Mouse (Mus musculus) heart, embryonic 16.5 days (tissue): ENCODE data around the gene Xiap. TPM values are rescaled to one million over a fixed set of nuclear protein-coding genes. Genes with fewer than 3 reads are reported as not detected.
A peak's percentile ranks its signal among the peaks of the same experiment; 100 is the strongest.
"Not testable (repeated sequence)": the region's sequence is repeated elsewhere in the genome, so short reads cannot be mapped to it uniquely, and the experiment has no call there.

Experiments used
- ATAC-seq: fragments of 200-750 bp; cut with Nextera tagmentation; replicated peaks from 2 replicates; pipeline ENCODE4 v1.8.0; 2017; ENCODE audit warnings: moderate number of reproducible peaks; ENCODE audit not compliant: insufficient read depth, low FRiP score; ENCODE audit errors: extremely low read depth
- H3K27ac ChIP-seq: fragments of 300-500 bp; sonication (generic); 2 replicates; pipeline ENCODE4 v1.5.1; 2014; ENCODE audit warnings: mild to moderate bottlenecking, low read length, control low read depth, moderate library complexity
- H3K27me3 ChIP-seq: fragments of 300-500 bp; sonication (generic); 2 replicates; pipeline ENCODE4 v1.6.1; 2014; ENCODE audit warnings: low read length, mixed read lengths; ENCODE audit not compliant: control insufficient read depth, insufficient read depth
- H3K36me3 ChIP-seq: fragments of 300-500 bp; sonication (generic); 2 replicates; pipeline ENCODE4 v1.6.1; 2014; ENCODE audit not compliant: control insufficient read depth, insufficient read depth
- H3K4me1 ChIP-seq: fragments of 300-500 bp; sonication (generic); 2 replicates; pipeline ENCODE4 v1.6.1; 2014; ENCODE audit warnings: low read length, mixed read lengths; ENCODE audit not compliant: control insufficient read depth, insufficient read depth
- H3K4me2 ChIP-seq: fragments of 300-500 bp; sonication (generic); 2 replicates; pipeline ENCODE4 v1.6.1; 2014; ENCODE audit warnings: low read depth, mild to moderate bottlenecking, control low read depth, low read length
- H3K4me3 ChIP-seq: fragments of 300-500 bp; sonication (generic); 2 replicates; pipeline ENCODE4 v1.5.1; 2014; ENCODE audit warnings: mild to moderate bottlenecking, control low read depth, low read length
- H3K9ac ChIP-seq: fragments of 300-500 bp; sonication (generic); 2 replicates; pipeline ENCODE4 v1.6.1; 2014; ENCODE audit warnings: low read length, control low read depth
- H3K9me3 ChIP-seq: fragments of 300-500 bp; sonication (generic); replicated peaks from 2 replicates; pipeline ENCODE4 v1.6.1; 2016; ENCODE audit warnings: low read length; ENCODE audit not compliant: control insufficient read depth
- WGBS: fragments of 180-500 bp; shearing (Covaris S2); extraction: QIAGEN DNeasy Blood & Tissue Kit; methylation state at CpG from one replicate; pipeline ENCODE4 v1.1.7; 2014; 5-methylcytosine and 5-hydroxymethylcytosine counted together
- polyA plus RNA-seq: library from polyadenylated mRNA; unstranded; fragments of >200 nt; fragmentation: Nextera tagmentation; extraction: Ambion mirVana; gene quantifications from 2 replicates; pipeline ENCODE4 v1.2.1, GENCODE M21; 2015

The Xiap gene
- polyA plus RNA-seq, result 9.7 and 10.1 TPM in 2 replicates

- Histone ChIP-seq H3K27me3 (no peaks in the 10 kb centered on the region), H3K4me1 (no peaks in the 10 kb centered on the region), H3K4me2 (no peak within 1 kb of the TSS), H3K4me3 (no peak within 1 kb of the TSS), H3K9me3 (no peaks in the 10 kb centered on the region), H3K27ac (peak within 1 kb of the TSS; percentile 30), H3K36me3 (no peaks in the 10 kb centered on the region), H3K9ac (no peak within 1 kb of the TSS)
- 67% methylated on average over 5 of the region's 5 CpGs for WGBS
- no peak; the same call in 1 of the 2 replicates for ATAC-seq
These were observed at the start of gene Xiap for GRCm38 (mm10) chrX:42059282-42060068. TSS of gene Xiap (plus strand) at chrX:42059679.

- Histone ChIP-seq H3K4me2 (no peak overlapping the region), H3K4me3 (no peak overlapping the region), H3K4me1 (no peaks in the 10 kb centered on the region), H3K9ac (no peak overlapping the region), H3K36me3 (no peaks in the 10 kb centered on the region), H3K27me3 (no peaks in the 10 kb centered on the region), H3K27ac (no peak overlapping the region), H3K9me3 (no peaks in the 10 kb centered on the region)
- ATAC-seq, result no peak
- 83% methylated on average over 2 of the region's 2 CpGs for WGBS
These were observed 46.7 kb upstream of the Xiap start for GRCm38 (mm10) chrX:42012677-42013208.

GRCm38 (mm10) chrX:42013776-42014175 lies 45.7 kb upstream of the Xiap start:
- WGBS, result 63% methylated on average over 3 of the region's 3 CpGs
- Histone ChIP-seq H3K4me3 (no peak overlapping the region), H3K36me3 (no peaks in the 10 kb centered on the region), H3K27me3 (no peaks in the 10 kb centered on the region), H3K27ac (no peak overlapping the region), H3K4me1 (no peaks in the 10 kb centered on the region), H3K4me2 (no peak overlapping the region), H3K9me3 (no peaks in the 10 kb centered on the region), H3K9ac (no peak overlapping the region)
- ATAC-seq, result no peak; the same call in 1 of the 2 replicates

- no peaks in the 10 kb centered on the region for H3K27me3 ChIP-seq
- WGBS, result 51% methylated on average over 3 of the region's 3 CpGs
- no peak for ATAC-seq
- H3K9me3 ChIP-seq, result no peaks in the 10 kb centered on the region
- H3K4me3 ChIP-seq, result no peak overlapping the region
- H3K9ac ChIP-seq, result no peak overlapping the region
- H3K4me2 ChIP-seq, result no peak overlapping the region
- no peaks in the 10 kb centered on the region for H3K36me3 ChIP-seq
- H3K4me1 ChIP-seq, result no peaks in the 10 kb centered on the region
- H3K27ac ChIP-seq, result no peak overlapping the region
These were observed 45.0 kb upstream of the Xiap start for GRCm38 (mm10) chrX:42014502-42014901.

GRCm38 (mm10) chrX:42018030-42018429 lies 41.4 kb upstream of the Xiap start:
- no peak overlapping the region for H3K9ac ChIP-seq
- ATAC-seq, result no peak
- WGBS, result 45% methylated on average over 1 of the region's 1 CpGs

GRCm38 (mm10) chrX:42019441-42019840 lies 40.0 kb upstream of the Xiap start:
- no peak for ATAC-seq
- H3K4me2 ChIP-seq, result no peak overlapping the region
- H3K4me1 ChIP-seq, result no peaks in the 10 kb centered on the region
- H3K9ac ChIP-seq, result no peak overlapping the region
- H3K27me3 ChIP-seq, result no peaks in the 10 kb centered on the region
- no peak overlapping the region for H3K4me3 ChIP-seq
- WGBS, result 49% methylated on average over 2 of the region's 2 CpGs
- no peaks in the 10 kb centered on the region for H3K9me3 ChIP-seq
- H3K27ac ChIP-seq, result no peak overlapping the region
- no peaks in the 10 kb centered on the region for H3K36me3 ChIP-seq

More at GRCm38 (mm10) chrX:42018030-42018429, 41.4 kb upstream of the Xiap start:
- no peaks in the 10 kb centered on the region for H3K36me3 ChIP-seq
- H3K27ac ChIP-seq, result no peak overlapping the region
- no peaks in the 10 kb centered on the region for H3K9me3 ChIP-seq
- H3K4me2 ChIP-seq, result no peak overlapping the region
- no peaks in the 10 kb centered on the region for H3K4me1 ChIP-seq
- no peak overlapping the region for H3K4me3 ChIP-seq
- no peaks in the 10 kb centered on the region for H3K27me3 ChIP-seq

GRCm38 (mm10) chrX:42025802-42026440 lies 33.6 kb upstream of the Xiap start:
- WGBS, result no CpG with 5 or more reads among the region's 3 CpGs
- H3K9ac ChIP-seq, ATAC-seq, H3K4me3 ChIP-seq, H3K4me1 ChIP-seq, H3K9me3 ChIP-seq, H3K27ac ChIP-seq, H3K4me2 ChIP-seq, H3K27me3 ChIP-seq, H3K36me3 ChIP-seq: not testable (repeated sequence)

- H3K9ac ChIP-seq, H3K4me2 ChIP-seq, H3K4me1 ChIP-seq, H3K36me3 ChIP-seq, H3K27me3 ChIP-seq, H3K9me3 ChIP-seq, H3K4me3 ChIP-seq: not testable (repeated sequence)
- 30% methylated on average over 2 of the region's 2 CpGs for WGBS
- peak overlapping the region; percentile 48; the same call in 1 of the 2 replicates for H3K27ac ChIP-seq
- ATAC-seq, result peak; percentile 85
These were observed 32.5 kb upstream of the Xiap start for GRCm38 (mm10) chrX:42026981-42027380.

GRCm38 (mm10) chrX:42033111-42033693 lies 26.3 kb upstream of the Xiap start:
- Histone ChIP-seq H3K4me3 (no peak overlapping the region), H3K4me2 (no peak overlapping the region), H3K9ac (no peak overlapping the region), H3K27ac (no peak overlapping the region), H3K4me1 (no peaks in the 10 kb centered on the region), H3K27me3 (no peaks in the 10 kb centered on the region), H3K9me3 (no peaks in the 10 kb centered on the region), H3K36me3 (no peaks in the 10 kb centered on the region)
- ATAC-seq, result no peak; the same call in 1 of the 2 replicates
- WGBS, result 46% methylated on average over 8 of the region's 8 CpGs
